Mouse (Mus musculus): ENCODE data around the gene Tpo. TPM values are rescaled to one million over a fixed set of nuclear protein-coding genes. Genes with fewer than 3 reads are reported as not detected.

The Tpo gene
- polyA plus RNA-seq, 1 experiment from 2014 or later = not detected

- H3K9ac ChIP-seq = no peak overlapping the region
- H3K36me3 ChIP-seq (ENCODE audit: insufficient read depth) = no peaks in the 10 kb centered on the region
- no peak for TF ChIP-seq CTCF (IDR thresholded peaks at IDR 0.05; ENCODE audit: low read depth)
- no peak overlapping the region for H3K4me3 ChIP-seq (ENCODE audit: low read depth, low read length)
- H3K4me2 ChIP-seq = no peak overlapping the region
- H3K4me1 ChIP-seq (ENCODE audit: insufficient read depth) = no peaks in the 10 kb centered on the region
- ATAC-seq (ENCODE audit: insufficient read depth) (no peak), DNase-seq (no peak)
- H3K27ac ChIP-seq (ENCODE audit: low read depth) = no peak overlapping the region
- no peaks in the 10 kb centered on the region for H3K9me3 ChIP-seq (ENCODE audit: low read depth, low read length)
- no peaks in the 10 kb centered on the region for H3K27me3 ChIP-seq (ENCODE audit: insufficient read depth, low read length)
- WGBS = 70% methylated on average over 5 of the region's 5 CpGs
Measured at GRCm38 (mm10) chr12:30161731-30162406, 29.4 kb upstream of the Tpo start.

DNA sequence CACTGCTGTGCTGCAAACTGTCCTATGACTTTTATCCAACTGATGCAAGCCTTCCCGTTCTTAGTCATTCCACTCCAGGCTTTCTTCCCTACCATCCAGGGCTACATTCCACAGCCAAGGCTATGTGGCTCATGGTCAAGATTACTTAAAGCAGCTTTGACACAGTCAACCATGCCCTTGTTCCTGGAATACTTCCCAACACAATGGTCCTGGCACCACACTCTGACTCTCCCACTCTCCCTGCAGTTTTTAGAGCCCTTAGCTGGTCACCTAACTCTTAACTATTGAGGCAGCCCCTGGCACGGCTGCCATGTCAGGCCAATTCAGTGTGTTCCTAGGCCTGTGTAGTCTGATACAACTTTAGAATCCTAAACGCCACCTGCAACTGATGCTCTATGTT lies 28.1 kb upstream of the Tpo start:
- Histone ChIP-seq H3K4me2 (no peak overlapping the region), H3K9ac (no peak overlapping the region), H3K4me3 (ENCODE audit: low read depth, low read length) (no peak overlapping the region), H3K27ac (ENCODE audit: low read depth) (no peak overlapping the region), H3K4me1 (ENCODE audit: insufficient read depth) (no peaks in the 10 kb centered on the region), H3K9me3 (ENCODE audit: low read depth, low read length) (no peaks in the 10 kb centered on the region), H3K36me3 (ENCODE audit: insufficient read depth) (no peaks in the 10 kb centered on the region), H3K27me3 (ENCODE audit: insufficient read depth, low read length) (no peaks in the 10 kb centered on the region)
- TF ChIP-seq CTCF (IDR thresholded peaks at IDR 0.05; ENCODE audit: low read depth) = no peak
- WGBS = 75% methylated on average over 3 of the region's 3 CpGs
- ATAC-seq (ENCODE audit: insufficient read depth) (peak; percentile 35; the same call in 1 of the 2 replicates), DNase-seq (peak; percentile 41)

GRCm38 (mm10) chr12:30159788-30160187 lies 27.4 kb upstream of the Tpo start:
- H3K27ac ChIP-seq (ENCODE audit: low read depth) = no peak overlapping the region
- H3K36me3 ChIP-seq (ENCODE audit: insufficient read depth) = no peaks in the 10 kb centered on the region
- H3K9me3 ChIP-seq (ENCODE audit: low read depth, low read length) = no peaks in the 10 kb centered on the region
- H3K9ac ChIP-seq = no peak overlapping the region
- 81% methylated on average over 8 of the region's 8 CpGs for WGBS
- no peak for TF ChIP-seq CTCF (IDR thresholded peaks at IDR 0.05; ENCODE audit: low read depth)
- no peak for DNase-seq
- no peaks in the 10 kb centered on the region for H3K4me1 ChIP-seq (ENCODE audit: insufficient read depth)
- H3K4me2 ChIP-seq = no peak overlapping the region
- H3K4me3 ChIP-seq (ENCODE audit: low read depth, low read length) = no peak overlapping the region
- H3K27me3 ChIP-seq (ENCODE audit: insufficient read depth, low read length) = no peaks in the 10 kb centered on the region
- no peak for ATAC-seq (ENCODE audit: insufficient read depth)

DNA sequence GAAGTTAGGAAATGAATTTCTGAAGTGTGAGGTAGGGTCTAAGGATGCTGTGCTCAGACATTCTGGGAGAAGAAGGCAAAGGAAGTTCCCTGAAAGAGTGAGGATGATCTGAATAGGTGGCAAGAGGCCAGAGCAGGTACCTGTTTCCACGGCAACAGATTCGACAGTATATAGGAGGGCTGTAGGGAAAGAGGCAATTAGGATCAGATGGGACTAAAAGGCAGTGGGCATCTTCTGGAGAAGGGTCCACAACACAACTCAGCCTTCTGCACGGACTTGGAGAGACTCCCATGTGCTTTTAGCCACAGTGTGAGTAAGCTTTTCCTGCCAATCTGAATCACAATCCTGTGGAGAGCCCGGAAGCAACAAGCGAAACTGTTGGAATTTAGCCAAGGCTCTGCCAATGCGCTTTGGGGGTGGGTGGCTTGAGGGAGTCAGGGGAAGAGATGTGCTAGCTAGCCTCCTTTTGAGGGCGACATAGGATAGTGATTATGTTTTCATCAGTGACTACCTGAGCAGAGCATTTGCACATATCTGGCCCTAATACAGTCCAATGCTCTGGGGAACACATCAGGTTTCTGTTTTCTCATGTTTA lies 21.8 kb upstream of the Tpo start:
- ATAC-seq (ENCODE audit: insufficient read depth) (no peak), DNase-seq (peak; percentile 46)
- no peaks in the 10 kb centered on the region for H3K27me3 ChIP-seq (ENCODE audit: insufficient read depth, low read length)
- H3K4me1 ChIP-seq (ENCODE audit: insufficient read depth) = no peaks in the 10 kb centered on the region
- H3K4me2 ChIP-seq = no peak overlapping the region
- no peak for TF ChIP-seq CTCF (IDR thresholded peaks at IDR 0.05; ENCODE audit: low read depth)
- H3K27ac ChIP-seq (ENCODE audit: low read depth) = no peak overlapping the region
- H3K36me3 ChIP-seq (ENCODE audit: insufficient read depth) = no peaks in the 10 kb centered on the region
- no peaks in the 10 kb centered on the region for H3K9me3 ChIP-seq (ENCODE audit: low read depth, low read length)
- H3K9ac ChIP-seq = no peak overlapping the region
- H3K4me3 ChIP-seq (ENCODE audit: low read depth, low read length) = no peak overlapping the region
- WGBS = 48% methylated on average over 7 of the region's 7 CpGs

DNA sequence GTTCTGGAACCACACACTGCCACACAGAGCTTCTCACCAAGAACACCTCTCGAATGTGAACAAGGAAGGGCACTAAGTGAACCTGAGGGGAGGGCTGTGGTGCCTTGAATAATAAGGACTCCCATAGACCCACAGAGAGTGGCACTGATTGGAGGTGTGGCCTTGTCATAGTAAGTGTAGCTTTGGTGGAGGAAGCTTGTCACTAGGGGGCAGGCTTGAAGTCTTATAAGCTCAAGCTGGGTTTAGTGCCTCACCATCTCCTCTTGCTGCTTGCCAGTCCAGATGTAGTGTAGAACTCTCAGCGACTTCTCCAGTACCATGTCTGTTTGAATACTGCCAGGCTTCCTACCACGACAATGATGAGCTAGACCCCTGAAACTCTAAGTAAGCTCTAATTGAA lies 9.7 kb upstream of the Tpo start:
- Histone ChIP-seq H3K27me3 (ENCODE audit: insufficient read depth, low read length) (no peaks in the 10 kb centered on the region), H3K9me3 (ENCODE audit: low read depth, low read length) (no peaks in the 10 kb centered on the region), H3K4me1 (ENCODE audit: insufficient read depth) (no peaks in the 10 kb centered on the region), H3K27ac (ENCODE audit: low read depth) (no peak overlapping the region), H3K4me2 (no peak overlapping the region), H3K9ac (no peak overlapping the region), H3K36me3 (ENCODE audit: insufficient read depth) (no peaks in the 10 kb centered on the region), H3K4me3 (ENCODE audit: low read depth, low read length) (no peak overlapping the region)
- TF ChIP-seq CTCF (IDR thresholded peaks at IDR 0.05; ENCODE audit: low read depth) = peak; percentile 45
- DNase-seq (peak; percentile 61), ATAC-seq (ENCODE audit: insufficient read depth) (no peak)
- 62% methylated on average over 3 of the region's 3 CpGs for WGBS

GRCm38 (mm10) chr12:30129411-30129716 lies 3.1 kb downstream of the Tpo start:
- Histone ChIP-seq H3K36me3 (ENCODE audit: insufficient read depth) (no peaks in the 10 kb centered on the region), H3K4me3 (ENCODE audit: low read depth, low read length) (no peak overlapping the region), H3K4me1 (ENCODE audit: insufficient read depth) (no peaks in the 10 kb centered on the region), H3K9ac (no peak overlapping the region), H3K9me3 (ENCODE audit: low read depth, low read length) (no peaks in the 10 kb centered on the region), H3K27me3 (ENCODE audit: insufficient read depth, low read length) (no peaks in the 10 kb centered on the region), H3K4me2 (no peak overlapping the region), H3K27ac (ENCODE audit: low read depth) (no peak overlapping the region)
- ATAC-seq (ENCODE audit: insufficient read depth) = no peak
- DNase-seq = no peak
- no peak for TF ChIP-seq CTCF (IDR thresholded peaks at IDR 0.05; ENCODE audit: low read depth)
- WGBS = 71% methylated on average over 6 of the region's 6 CpGs

GRCm38 (mm10) chr12:30128561-30129410 lies 3.6 kb downstream of the Tpo start:
- Histone ChIP-seq H3K27ac (ENCODE audit: low read depth) (no peak overlapping the region), H3K4me2 (no peak overlapping the region), H3K27me3 (ENCODE audit: insufficient read depth, low read length) (no peaks in the 10 kb centered on the region), H3K9me3 (ENCODE audit: low read depth, low read length) (no peaks in the 10 kb centered on the region), H3K9ac (no peak overlapping the region), H3K4me3 (ENCODE audit: low read depth, low read length) (no peak overlapping the region), H3K36me3 (ENCODE audit: insufficient read depth) (no peaks in the 10 kb centered on the region), H3K4me1 (ENCODE audit: insufficient read depth) (no peaks in the 10 kb centered on the region)
- DNase-seq (peak; percentile 87), ATAC-seq (ENCODE audit: insufficient read depth) (no peak; the same call in 1 of the 2 replicates)
- peak; percentile 87 for TF ChIP-seq CTCF (IDR thresholded peaks at IDR 0.05; ENCODE audit: low read depth)
- 54% methylated on average over 7 of the region's 7 CpGs for WGBS

Data from lung, embryonic 14.5 days (tissue).